Mouse (Mus musculus) liver, adult 2 months (tissue): ENCODE results near the gene Agtpbp1. TPM values are rescaled to one million over a fixed set of nuclear protein-coding genes. Genes with fewer than 3 reads are reported as not detected.

Experiments used
- DNase-seq: peaks from one replicate; pipeline ENCODE4 v3.0.0-alpha.2; 2011; ENCODE audit warnings: low read depth, low spot score; ENCODE audit errors: extremely low read depth
- H3K27ac ChIP-seq: fragments of 200-500 bp; replicated peaks from 2 replicates; pipeline ENCODE4 v1.5.1; 2012; ENCODE audit warnings: low read depth, mild to moderate bottlenecking, control low read depth, inconsistent platforms, low read length; ENCODE audit not compliant: insufficient read depth
- H3K27me3 ChIP-seq: fragments of 200-500 bp; 2 replicates; pipeline ENCODE4 v1.6.1; 2012; ENCODE audit warnings: mild to moderate bottlenecking, moderate library complexity, low read length, inconsistent platforms; ENCODE audit not compliant: control insufficient read depth, insufficient read depth
- H3K36me3 ChIP-seq: fragments of 200-500 bp; 2 replicates; pipeline ENCODE4 v1.6.1; 2012; ENCODE audit warnings: low read length, inconsistent platforms; ENCODE audit not compliant: control insufficient read depth, insufficient read depth
- H3K4me1 ChIP-seq: fragments of 200-500 bp; 2 replicates; pipeline ENCODE4 v1.6.1; 2011; ENCODE audit warnings: low read length; ENCODE audit not compliant: control insufficient read depth, insufficient read depth
- H3K4me3 ChIP-seq: fragments of 200-500 bp; 2 replicates; pipeline ENCODE4 v1.5.1; 2011; ENCODE audit warnings: low read depth, mild to moderate bottlenecking, control low read depth, low read length, moderate library complexity; ENCODE audit not compliant: insufficient read depth
- H3K79me2 ChIP-seq: fragments of 200-500 bp; 2 replicates; pipeline ENCODE4 v1.6.1; 2012; ENCODE audit warnings: inconsistent platforms, mild to moderate bottlenecking, low read length, moderate library complexity; ENCODE audit not compliant: control insufficient read depth, insufficient read depth
- H3K9ac ChIP-seq: fragments of 200-500 bp; 2 replicates; pipeline ENCODE4 v1.6.1; 2012; ENCODE audit warnings: low read depth, mild to moderate bottlenecking, control low read depth, inconsistent platforms, low read length
- CTCF ChIP-seq: fragments of 200-500 bp; IDR thresholded peaks from 2 replicates; pipeline ENCODE4 v1.5.1; 2011; ENCODE audit warnings: low read depth, low read length, control low read depth
- POLR2A ChIP-seq: fragments of 200-500 bp; IDR thresholded peaks from 2 replicates; pipeline ENCODE4 v1.6.1; 2011; ENCODE audit warnings: low read length, control low read depth; ENCODE audit not compliant: insufficient read depth; ENCODE audit errors: extremely low read depth
- WGBS: fragments of 180-500 bp; shearing (Covaris S2); methylation state at CpG from one replicate; pipeline ENCODE4 v1.1.7; 2018; 5-methylcytosine and 5-hydroxymethylcytosine counted together
- polyA plus RNA-seq: library from polyadenylated mRNA; depleted of rRNA; stranded (reverse); fragments of >200 nt; gene quantifications from 2 replicates; pipeline ENCODE4 v1.2.3, GENCODE M21; 2012
- total RNA-seq: library from RNA; depleted of rRNA; stranded (reverse); fragments of >200 nt; gene quantifications from 2 replicates; pipeline ENCODE4 v1.2.3, GENCODE M21; 2014

The Agtpbp1 gene
- total and polyA plus RNA-seq, 2 experiments, result 1.9 to 10.0 TPM

GRCm38 (mm10) chr13:59431124-59431864 lies 153.7 kb downstream of the Agtpbp1 start:
- Histone ChIP-seq H3K79me2 (no peaks in the 10 kb centered on the region), H3K4me1 (no peaks in the 10 kb centered on the region), H3K36me3 (no peaks in the 10 kb centered on the region), H3K27ac (no peak overlapping the region), H3K27me3 (no peaks in the 10 kb centered on the region), H3K9ac (no peak overlapping the region), H3K4me3 (no peak overlapping the region)
- WGBS, result 61% methylated on average over 18 of the region's 18 CpGs
- DNase-seq, result no peak
- TF ChIP-seq CTCF (no peak), POLR2A (no peak)

GRCm38 (mm10) chr13:59429369-59429768 lies 155.7 kb downstream of the Agtpbp1 start:
- no peak for DNase-seq

GRCm38 (mm10) chr13:59423871-59424270 lies 161.2 kb downstream of the Agtpbp1 start:
- Histone ChIP-seq H3K9ac (no peak overlapping the region), H3K27ac (no peak overlapping the region), H3K27me3 (no peaks in the 10 kb centered on the region), H3K79me2 (no peaks in the 10 kb centered on the region), H3K4me1 (no peaks in the 10 kb centered on the region), H3K4me3 (no peak overlapping the region), H3K36me3 (no peaks in the 10 kb centered on the region)
- no peak for TF ChIP-seq POLR2A
- TF ChIP-seq CTCF, result no peak
- no peak for DNase-seq
- 84% methylated on average over 5 of the region's 5 CpGs for WGBS

More at GRCm38 (mm10) chr13:59429369-59429768, 155.7 kb downstream of the Agtpbp1 start:
- no peaks in the 10 kb centered on the region for H3K27me3 ChIP-seq
- no peaks in the 10 kb centered on the region for H3K4me1 ChIP-seq
- 89% methylated on average over 6 of the region's 6 CpGs for WGBS
- TF ChIP-seq POLR2A, result no peak
- no peak for TF ChIP-seq CTCF
- no peaks in the 10 kb centered on the region for H3K79me2 ChIP-seq
- no peak overlapping the region for H3K4me3 ChIP-seq
- H3K36me3 ChIP-seq, result no peaks in the 10 kb centered on the region
- H3K9ac ChIP-seq, result no peak overlapping the region
- no peak overlapping the region for H3K27ac ChIP-seq

DNA sequence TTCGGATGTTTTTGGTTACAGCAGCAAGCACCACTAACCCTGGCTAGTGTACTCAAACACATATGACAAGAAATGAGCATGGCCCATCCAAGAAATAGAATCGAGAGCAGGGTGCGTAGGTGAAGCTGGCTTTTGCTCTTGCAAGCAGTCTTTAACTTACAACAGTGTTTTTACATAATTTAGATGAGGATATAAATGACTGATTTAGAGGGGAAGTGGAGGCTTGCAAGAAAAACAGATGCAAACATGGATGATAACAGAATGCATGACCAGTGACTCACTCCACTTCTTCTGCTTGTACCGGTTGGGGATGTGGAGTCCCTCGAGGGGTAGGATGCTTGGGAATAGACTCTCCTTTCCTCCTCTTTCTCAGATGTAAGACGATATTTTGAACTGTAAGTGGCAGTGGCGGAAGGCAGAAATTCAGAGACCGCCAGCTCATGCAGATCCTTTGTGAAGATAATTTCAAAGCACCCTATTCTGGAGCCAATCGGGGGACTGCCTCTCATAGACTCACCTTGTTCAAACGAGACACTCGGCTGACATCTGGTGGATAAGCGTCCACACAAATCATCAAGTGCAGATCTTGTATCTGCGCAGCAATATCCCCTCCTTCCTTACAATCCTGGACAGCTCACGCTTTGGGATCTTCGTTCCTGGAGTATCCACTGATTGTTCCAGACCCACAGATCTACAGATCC lies 168.3 kb downstream of the Agtpbp1 start:
- H3K27me3 ChIP-seq, result no peaks in the 10 kb centered on the region
- no peaks in the 10 kb centered on the region for H3K4me1 ChIP-seq
- TF ChIP-seq CTCF (no peak), POLR2A (no peak)
- no peaks in the 10 kb centered on the region for H3K36me3 ChIP-seq
- H3K79me2 ChIP-seq, result no peaks in the 10 kb centered on the region
- H3K27ac ChIP-seq, result no peak overlapping the region
- H3K9ac ChIP-seq, result no peak overlapping the region
- DNase-seq, result no peak
- no peak overlapping the region for H3K4me3 ChIP-seq
- WGBS, result 84% methylated on average over 15 of the region's 15 CpGs

DNA sequence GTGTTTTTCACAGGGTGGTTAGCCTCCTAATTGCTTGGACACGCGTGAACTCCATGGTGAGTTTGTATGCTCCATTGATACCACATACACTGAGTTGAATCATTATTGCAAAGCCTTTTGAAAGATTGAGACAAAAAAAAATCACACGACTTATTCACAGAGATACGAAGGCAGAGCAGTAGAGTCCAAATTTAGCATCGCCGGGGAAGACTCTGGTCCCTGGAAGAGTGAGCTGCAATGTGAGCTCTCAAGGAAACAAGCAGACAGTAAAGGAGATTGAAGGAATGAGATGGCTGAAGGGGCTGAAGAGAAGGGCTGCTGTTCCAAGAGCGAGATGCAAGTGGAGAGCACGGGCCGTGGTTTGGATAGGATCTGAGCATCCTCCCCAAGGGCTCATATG lies 171.1 kb downstream of the Agtpbp1 start:
- Histone ChIP-seq H3K27me3 (no peaks in the 10 kb centered on the region), H3K4me1 (no peaks in the 10 kb centered on the region), H3K4me3 (no peak overlapping the region), H3K27ac (no peak overlapping the region), H3K79me2 (no peaks in the 10 kb centered on the region), H3K9ac (no peak overlapping the region), H3K36me3 (no peaks in the 10 kb centered on the region)
- WGBS, result 96% methylated on average over 9 of the region's 9 CpGs
- no peak for DNase-seq
- no peak for TF ChIP-seq CTCF
- TF ChIP-seq POLR2A, result no peak

DNA sequence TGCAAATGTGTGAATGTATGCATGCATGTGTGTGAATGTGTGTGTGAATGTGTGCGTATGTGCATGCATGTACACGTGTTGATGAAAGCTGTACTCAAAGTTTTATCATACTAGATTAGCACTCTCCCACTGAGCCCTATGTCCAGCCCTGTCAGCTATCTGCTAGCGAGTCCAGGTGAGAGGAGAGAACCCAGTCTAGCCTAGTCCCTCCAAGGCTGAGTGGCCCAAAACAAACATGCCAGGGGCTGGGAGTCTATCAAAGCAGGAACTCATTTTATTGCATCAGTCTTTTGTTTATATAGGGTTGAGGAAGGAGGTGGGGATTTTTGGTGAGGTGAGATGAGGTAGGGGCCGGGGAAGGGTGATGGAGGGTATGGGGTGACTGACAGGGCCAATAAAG lies 172.4 kb downstream of the Agtpbp1 start:
- Histone ChIP-seq H3K9ac (no peak overlapping the region), H3K27ac (no peak overlapping the region), H3K79me2 (no peaks in the 10 kb centered on the region), H3K36me3 (no peaks in the 10 kb centered on the region), H3K4me1 (no peaks in the 10 kb centered on the region), H3K27me3 (no peaks in the 10 kb centered on the region), H3K4me3 (no peak overlapping the region)
- WGBS, result 87% methylated on average over 4 of the region's 4 CpGs
- no peak for DNase-seq
- TF ChIP-seq POLR2A (no peak), CTCF (no peak)
